Mouse (Mus musculus) right cerebral cortex, postnatal 36 days (tissue): ENCODE results near the gene Chrm1.

Experiments
- DNase-seq, 2 experiments: peaks; one replicate each; pipeline ENCODE4 v3.0.0; 2022; ENCODE audit warnings: low spot score in 2 of 2, mixed read lengths in 1 of 2

The Chrm1 gene

DNA sequence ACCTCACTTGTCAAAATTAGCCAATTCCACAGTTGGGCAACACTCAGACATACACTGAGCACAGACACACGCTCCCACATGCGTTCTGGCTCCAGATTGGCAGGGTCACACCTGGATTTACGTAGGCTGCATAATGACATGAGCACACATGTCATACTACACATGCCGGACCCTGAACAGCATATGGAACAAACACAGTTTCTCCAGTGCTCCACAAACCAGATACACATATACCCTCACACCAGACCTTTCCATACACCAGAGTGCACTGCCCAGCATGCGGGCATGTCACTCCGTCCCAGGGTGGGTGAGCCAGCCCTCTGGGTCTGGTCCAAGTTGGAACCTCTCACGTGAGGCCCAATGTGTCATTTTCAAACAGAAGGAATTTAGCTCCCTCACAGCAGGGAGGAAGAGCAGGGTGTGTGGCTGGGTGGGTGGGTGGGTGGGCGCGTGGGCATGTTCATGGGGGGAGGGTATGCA, at the start of gene Chrm1:
Gene Chrm1 (plus strand): TSS at position 430 of the 480 bp plus-strand sequence.
- DNase-seq = no peak

DNA sequence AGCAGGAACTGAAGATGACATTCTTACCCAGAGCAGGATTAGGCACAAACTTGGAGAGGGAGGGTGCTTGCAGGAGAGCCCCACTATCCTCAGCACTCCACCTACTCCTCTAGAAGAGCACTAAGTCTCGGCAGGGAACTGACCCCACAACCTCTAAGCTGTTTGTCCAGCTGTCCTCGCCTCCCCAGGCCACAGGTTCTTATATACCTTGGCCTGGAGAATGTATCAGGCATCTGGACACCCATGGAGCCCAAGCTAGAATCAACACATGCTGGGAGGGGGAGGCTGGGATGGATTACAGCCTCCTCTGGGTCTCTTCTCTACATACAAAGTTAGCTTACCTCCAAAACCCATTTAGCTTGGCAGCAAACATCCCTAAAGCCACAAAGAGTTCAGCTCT, 49.2 kb upstream of the Chrm1 start:
- no peak for DNase-seq

DNA sequence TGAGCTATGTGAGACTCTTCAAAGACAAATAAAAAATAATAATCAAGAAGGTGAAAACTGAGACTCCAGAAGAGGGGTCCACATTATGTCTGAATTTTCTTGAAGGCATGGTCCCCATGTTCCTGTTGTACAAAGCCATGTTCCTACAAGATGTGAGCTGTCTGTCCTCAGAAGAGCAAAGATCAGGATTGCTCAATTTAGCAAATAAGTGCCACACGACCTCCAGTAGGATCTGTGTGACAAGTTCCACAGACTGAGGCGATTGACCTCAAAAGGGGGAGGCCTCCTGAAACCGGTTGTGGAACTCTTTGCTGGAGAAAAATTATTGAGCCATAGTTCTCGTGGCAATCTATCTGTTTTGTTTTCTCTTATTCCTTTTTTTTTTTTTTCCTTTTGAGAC, 47.3 kb upstream of the Chrm1 start:
- DNase-seq = no peak

DNA sequence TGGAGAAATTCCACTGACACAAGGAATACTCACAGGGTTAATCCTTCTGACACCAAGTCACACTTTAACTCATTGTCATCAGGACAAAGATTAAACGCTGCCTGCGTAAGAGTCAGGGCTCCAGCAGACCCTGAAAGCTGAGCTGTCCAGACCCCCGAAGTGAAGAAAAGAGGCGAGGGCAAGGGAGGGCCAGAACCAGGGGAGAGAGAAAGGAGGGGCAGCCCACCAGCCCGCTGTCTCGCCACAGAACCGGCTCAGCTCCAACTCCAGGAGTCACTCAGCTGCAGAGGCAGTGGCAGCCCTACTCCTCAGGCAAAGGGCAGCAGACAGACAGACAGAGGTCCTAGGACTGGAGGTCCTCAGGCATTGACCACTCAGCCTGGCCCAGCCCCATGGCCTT, 45.7 kb upstream of the Chrm1 start, which contains the start of gene Slc22a6:
Gene Slc22a6 (plus strand): TSS at position 136 of the 400 bp plus-strand sequence.
- no peak for DNase-seq

DNA sequence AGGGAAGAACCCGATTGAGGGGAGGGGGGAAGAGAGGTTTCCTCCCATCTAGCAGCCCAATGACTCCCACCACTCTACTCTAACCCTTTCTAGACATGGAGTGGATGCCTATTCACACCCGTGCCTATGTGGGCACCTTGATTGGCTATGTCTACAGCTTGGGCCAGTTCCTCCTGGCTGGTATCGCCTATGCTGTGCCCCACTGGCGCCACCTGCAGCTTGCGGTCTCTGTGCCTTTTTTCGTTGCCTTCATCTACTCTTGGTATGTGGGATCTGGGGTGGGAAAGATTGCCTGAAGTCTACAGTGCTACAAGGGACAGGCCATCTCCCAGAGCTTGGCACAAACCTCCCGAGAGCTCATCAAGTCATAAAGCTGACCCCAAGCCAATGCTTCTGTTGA, 42.5 kb upstream of the Chrm1 start:
- no peak for DNase-seq

DNA sequence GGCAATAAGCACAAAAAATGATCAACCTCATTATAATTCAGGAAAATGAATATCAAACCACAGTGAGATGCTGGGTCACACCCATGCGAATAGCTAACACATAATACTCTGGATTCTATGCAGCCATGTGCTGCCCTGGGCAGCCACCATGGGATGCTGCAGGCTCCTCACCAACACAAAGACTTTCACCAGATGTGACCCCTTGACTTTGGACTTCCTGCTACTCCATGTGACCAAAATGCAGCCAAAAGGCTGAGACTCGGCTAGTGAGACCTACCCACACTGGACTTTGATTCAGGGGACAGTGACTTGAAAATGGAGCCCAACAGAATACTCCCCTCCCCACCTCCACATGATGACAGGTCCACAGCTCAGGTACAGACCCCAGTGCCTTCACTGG, 33.3 kb upstream of the Chrm1 start:
- no peak for DNase-seq

GRCm38 (mm10) chr19:8630826-8631225, 32.8 kb upstream of the Chrm1 start:
- no peak for DNase-seq

DNA sequence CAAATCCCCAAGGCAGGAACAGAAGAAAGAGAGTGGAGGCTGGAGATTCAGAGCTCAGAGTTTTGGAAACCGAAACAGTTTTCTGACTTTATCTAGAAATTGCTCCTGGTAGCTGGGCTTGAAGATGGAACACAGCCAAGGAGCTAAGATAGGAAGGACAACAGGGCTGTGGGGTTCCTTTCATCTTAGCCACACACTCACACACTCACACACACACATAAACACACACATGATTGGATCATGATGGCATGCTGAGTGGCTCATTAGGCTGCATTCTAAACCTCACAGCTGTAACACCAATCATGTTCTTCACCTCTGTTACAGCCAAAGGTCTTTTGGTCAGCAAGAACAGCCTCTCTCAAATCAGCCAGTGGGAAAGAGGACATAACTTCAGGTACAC, 31.6 kb upstream of the Chrm1 start:
- DNase-seq = no peak

DNA sequence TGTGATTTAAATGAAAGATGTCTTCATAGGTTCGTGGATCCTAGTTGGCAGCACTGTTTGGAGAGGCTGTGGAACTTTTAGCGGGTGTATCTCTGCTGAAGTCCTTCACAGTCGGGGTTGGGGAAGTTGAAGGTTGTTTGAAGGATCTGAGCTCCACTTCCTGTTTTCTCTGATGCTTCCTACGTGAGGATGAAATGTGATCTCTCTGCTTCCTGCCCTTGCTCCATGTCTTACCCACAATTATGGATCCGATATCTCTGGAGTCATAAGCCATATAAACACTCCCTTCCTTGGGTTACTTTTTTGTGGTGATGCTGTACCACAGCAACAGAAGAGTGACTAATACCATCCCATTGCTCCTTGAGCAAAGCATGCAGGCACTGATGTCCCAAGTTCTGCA, 21.5 kb upstream of the Chrm1 start:
- no peak for DNase-seq

- no peak for DNase-seq
These were observed 17.2 kb upstream of the Chrm1 start for GRCm38 (mm10) chr19:8646393-8646792.

DNA sequence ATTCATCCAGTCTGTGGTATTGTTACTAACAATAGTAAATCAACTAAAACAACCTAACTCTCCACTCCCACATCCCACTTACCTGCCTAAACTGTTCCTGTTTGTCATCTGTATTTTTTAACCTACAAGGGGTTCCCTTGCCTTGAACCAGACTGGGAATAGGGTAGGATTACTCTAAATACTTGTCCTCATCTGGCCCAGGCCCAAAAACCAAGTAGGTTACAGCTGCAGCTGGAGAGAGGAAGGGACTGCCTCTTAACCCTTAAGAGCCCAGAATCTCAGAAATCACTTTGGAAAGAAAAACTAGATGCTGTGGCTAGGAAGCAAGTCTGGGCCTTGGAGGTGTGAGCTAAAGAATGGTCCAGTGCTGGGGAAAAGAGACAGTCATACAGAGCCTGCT, 7.8 kb upstream of the Chrm1 start:
- DNase-seq = no peak

DNA sequence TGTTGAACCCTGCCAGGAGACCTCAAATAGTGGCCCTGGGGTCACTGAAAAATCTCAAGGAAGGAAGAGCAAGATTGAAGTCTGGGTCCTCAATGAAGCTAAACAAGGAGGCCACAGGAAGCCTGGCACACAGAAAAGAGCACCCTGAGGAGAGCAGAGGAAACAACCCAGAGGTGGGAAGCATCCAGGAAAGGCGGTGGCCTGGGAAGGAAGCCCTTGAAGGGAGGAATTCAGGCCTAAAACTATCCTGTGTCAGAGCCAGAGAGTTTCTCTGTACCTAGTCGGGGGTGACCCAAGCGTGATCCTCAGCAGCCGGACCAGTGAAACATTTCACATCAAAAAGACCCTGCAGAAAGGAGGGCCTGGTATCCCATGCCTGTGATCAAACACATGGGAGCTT, 7.2 kb upstream of the Chrm1 start:
- no peak for DNase-seq

DNA sequence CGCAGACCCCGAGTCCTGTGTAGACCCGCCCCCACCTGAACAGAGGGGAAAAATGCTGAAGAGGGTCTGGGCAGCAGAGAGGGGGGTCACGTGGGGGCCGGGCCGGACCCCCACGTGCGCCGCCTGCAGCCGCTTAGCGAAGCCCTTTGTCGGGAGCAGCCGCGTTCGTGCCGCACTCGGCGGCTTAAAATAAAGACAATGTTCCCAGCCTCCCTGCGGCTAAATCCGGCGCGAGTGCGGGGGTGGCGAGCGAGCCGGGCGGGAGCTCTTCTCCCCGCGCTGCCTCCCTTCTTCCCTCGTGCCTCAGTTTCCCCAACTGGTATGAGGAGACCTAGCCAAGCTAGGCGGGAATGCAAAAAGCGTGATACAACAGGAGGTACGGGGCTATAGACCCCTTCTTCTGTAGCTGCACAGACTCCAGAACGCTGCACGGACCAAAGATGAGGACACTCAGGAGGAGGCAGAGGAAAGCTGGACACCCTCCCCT, 1.7 kb upstream of the Chrm1 start:
- DNase-seq = peak; percentile 84 to 91

GRCm38 (mm10) chr19:8662337-8662736, 1.3 kb upstream of the Chrm1 start:
- peak; percentile 86 to 90 for DNase-seq

- peak; percentile 71 to 76 for DNase-seq
These were observed 377 bp downstream of the Chrm1 start for GRCm38 (mm10) chr19:8663911-8664421.

DNA sequence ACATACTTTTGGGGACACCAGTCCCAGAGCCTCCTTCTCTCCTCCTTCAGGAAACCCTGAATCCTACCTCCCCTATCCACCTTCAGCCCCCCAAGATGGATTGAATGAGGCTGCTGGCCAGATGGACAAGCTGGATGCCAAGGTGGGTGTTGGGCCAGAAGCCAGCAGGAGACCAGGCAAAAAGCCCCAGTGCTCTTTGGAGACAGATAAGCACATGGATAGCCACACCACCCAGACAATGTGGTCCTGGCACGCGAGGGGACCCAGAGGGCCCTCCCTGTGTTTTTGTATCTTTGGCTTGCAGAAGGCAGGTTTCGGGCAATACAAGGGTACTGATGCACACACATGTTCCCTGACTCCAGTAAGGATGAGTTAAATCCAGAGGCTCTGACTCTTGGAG, 1.3 kb downstream of the Chrm1 start:
- no peak for DNase-seq

GRCm38 (mm10) chr19:8665746-8666145, 2.2 kb downstream of the Chrm1 start:
- DNase-seq = peak in 1 of 2 experiments; percentile 67

GRCm38 (mm10) chr19:8672859-8673258, 9.3 kb downstream of the Chrm1 start:
- no peak for DNase-seq

DNA sequence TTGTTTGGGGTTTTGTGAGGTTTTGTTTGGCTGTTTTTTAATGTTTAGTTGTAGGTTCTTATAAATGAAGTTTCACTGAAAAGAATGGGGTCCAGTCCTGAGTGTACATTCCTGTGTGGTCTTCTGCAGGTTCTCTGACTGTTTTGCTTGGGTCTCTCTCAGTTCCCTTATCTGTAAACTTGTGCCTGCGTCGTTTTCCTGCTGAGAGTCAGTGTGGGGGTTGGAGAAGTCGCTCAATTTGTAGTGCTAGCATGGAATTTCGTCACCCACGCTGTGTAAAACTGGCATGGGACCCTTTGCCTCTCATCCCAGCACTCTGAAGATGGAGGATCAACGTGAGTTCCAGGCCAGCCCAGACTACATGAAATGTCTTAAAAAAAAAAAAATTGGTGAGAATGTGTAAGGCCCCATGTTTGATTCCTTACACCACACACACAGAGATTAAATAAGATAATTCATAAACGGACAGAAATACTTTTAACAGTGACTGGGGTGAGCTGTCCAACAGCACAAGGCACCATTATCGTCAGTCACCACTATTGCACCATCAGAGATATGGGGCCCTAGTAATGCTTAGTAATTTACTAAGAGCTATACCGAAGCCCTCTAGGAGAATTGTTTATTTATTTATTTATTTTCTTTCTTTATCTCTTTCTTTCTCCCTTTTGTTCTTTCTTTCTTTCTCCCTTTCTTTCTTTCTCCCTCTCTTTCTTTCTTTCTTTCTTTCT, 9.9 kb downstream of the Chrm1 start:
- DNase-seq = no peak

- DNase-seq = no peak
These were observed 15.6 kb downstream of the Chrm1 start for GRCm38 (mm10) chr19:8679031-8679779.

GRCm38 (mm10) chr19:8681633-8682362, 18.2 kb downstream of the Chrm1 start:
- DNase-seq = no peak

GRCm38 (mm10) chr19:8682996-8683395, 19.4 kb downstream of the Chrm1 start:
- DNase-seq = peak in 1 of 2 experiments; percentile 56
